Mouse (Mus musculus) B cell, adult 2 months (primary cell): Measurements from ENCODE around the gene Mrpl24.

ENCODE experiments used
- DNase-seq, 2 experiments: peaks; one replicate each; pipeline ENCODE4 v3.0.0; 2022

Gene Mrpl24

DNA sequence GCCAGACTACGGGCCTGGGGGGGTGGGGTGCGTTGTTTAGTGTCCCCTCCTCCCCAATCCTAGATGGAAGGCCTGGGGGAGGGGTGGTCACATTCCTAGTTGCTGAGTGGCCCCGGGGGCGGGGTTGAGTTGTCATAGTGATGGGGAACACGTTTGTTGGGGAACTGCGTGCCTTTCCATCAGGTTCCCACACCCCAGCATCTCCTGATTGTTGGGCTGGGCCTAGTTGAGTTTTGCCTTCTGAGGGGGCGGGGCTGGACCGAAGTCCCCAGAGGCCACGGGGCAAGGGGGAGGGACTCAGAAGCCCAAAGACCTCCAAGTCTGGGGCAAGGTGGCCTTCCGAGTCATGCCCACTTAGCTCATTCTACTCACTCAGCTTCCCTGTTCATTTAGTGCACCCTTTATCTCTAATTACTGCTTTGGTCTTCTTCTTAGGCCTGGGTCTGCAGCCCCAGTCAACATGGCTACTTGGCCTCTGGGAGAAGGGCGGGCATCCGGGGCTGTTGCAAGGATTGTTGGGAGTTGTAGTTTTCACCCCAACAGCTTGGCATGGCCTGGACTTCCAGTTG is 8.6 kb upstream of the Mrpl24 start:
- DNase-seq = peak; percentile 48 to 49

DNA sequence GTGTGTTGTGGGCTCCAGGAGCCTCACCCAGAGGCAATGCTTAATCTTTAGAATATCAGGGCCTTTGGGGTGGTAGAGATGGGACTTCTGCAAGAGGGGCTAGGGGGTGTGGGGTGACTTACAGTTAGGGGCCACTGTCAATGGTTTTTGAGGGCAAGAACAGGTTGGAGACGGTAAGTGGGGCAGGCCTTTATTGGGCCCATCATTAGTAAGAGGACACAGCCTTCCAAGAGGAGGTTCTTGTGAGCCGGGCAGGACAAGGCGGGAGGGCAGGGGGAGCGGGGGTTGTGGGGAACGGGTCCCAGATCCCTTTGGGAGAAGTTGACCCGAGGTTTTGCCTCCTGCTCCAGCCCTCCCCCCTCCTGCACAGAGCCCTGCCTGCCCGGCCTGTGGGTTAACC is 5.8 kb upstream of the Mrpl24 start:
- no peak for DNase-seq

- DNase-seq = no peak
Measured at GRCm38 (mm10) chr3:87913891-87914290, 5.4 kb upstream of the Mrpl24 start.

DNA sequence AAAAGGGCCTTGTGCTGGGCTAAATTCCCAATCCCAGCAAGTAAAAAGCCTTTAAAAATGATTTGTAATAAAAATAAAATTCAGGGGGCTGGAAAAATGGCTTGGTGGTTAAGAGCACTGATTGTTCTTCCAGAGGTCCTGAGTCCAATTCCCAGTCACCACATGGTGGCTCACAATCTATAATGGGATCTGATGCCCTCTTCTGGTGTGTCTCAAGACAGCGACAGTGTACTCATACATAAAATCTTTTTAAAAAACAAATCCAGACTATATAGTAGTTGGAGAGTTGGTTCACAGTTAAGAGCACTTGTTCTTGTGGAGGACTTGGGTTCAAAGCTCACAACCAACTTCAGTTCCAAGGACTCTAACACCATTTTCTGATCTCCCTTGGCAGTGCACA is 2.3 kb upstream of the Mrpl24 start:
- DNase-seq = no peak

DNA sequence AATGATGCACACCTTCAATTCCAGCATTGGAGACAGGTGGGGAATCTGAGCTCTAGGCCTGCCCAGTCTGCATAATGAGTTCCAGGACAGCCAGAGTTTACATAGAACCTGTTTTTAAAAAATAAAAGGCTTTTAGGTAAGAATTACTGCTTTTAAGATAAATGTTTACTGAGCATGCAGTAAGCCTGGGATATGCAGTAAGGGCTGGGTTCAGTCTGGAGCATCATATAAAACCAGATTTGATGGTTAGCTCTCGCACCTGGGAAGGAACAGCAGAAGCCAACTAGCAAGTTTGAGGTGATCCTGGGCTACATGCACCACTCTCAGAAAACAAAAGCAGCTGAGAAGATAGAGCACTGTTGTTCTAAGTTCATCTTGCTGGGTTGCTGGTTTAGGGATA is 755 bp upstream of the Mrpl24 start:
- no peak for DNase-seq

DNA sequence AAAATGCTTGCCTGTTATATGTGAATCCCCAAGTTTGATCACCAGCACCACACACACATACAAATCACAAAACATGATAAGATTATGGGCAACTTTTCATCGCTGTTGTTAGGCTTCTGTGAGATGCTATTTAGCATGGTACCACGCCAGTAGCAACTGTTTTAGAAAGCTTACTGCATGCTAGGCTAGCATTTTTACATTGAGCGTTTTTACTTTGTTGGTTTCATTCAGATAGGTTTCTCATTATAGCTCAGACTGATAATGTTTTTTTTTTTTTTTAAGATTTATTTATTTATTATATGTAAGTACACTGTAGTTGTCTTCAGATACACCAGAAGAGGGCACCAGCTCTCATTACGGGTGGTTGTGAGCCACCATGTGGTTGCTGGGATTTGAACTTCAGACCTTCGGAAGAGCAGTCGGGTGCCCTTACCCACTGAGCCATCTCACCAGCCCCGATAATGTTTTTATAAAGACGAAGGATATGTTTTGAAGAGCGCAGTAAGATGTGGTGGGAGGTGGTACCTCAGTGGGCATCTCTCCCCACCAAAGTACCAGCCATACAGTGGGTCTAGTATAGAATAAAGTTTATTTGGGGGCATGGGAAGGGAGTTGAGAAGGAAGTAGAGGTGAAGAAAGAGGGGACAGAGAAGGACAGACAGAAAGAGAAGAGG is 1.1 kb downstream of the Mrpl24 start:
- DNase-seq = no peak

- no peak for DNase-seq
Measured at GRCm38 (mm10) chr3:87924996-87925395, 5.7 kb downstream of the Mrpl24 start.

DNA sequence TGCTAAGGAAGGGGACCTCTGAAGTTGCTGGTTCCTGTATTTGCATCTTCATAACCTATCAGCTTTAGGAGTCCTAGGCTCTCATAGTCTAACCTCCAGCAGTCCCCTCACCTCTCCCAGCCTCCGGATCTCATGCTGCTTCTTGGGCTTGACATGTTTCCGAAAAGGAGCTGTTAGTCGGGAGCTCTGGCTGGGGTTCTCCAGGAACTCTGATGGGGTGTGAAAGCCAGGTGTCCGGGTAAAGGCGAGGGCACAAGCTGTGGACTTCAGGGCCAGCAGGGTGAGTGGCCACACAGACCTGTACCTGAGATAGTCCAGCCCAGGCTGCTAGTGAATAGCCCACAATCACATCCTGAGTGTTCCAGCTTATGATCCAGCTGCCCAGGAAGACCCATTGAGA is 8.1 kb downstream of the Mrpl24 start:
- no peak for DNase-seq

GRCm38 (mm10) chr3:87929341-87930077 is 10.2 kb downstream of the Mrpl24 start:
- no peak for DNase-seq

GRCm38 (mm10) chr3:87930078-87930795 is 10.9 kb downstream of the Mrpl24 start, which contains the start of the genes Isg20l2 and Rrnad1:
TSS of gene Isg20l2 (plus strand) at chr3:87930314.
TSS of gene Rrnad1 (minus strand) at chr3:87930717.
- DNase-seq = peak; percentile 95 to 96

DNA sequence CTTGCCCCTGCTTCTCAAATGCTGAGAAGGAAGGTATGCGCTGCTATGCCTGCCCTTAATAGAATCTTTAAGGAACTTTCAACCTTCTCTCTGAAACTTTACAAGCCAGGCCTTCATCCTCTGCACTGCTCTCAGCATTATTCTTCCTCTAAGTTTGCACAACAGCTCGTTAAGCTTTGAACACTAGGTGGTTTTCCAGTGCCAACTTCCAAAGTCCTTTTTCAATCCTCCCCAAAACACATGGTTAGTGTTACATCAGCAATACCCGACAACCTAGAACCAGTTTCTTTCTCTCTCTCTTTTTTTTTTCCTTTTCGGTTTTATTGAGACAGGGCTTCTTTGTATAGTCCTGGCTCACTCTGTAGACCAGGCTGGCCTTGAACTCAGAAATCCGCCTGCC is 14.7 kb downstream of the Mrpl24 start:
- DNase-seq = no peak

GRCm38 (mm10) chr3:87934501-87934900 is 15.2 kb downstream of the Mrpl24 start:
- no peak for DNase-seq

GRCm38 (mm10) chr3:87935201-87935600 is 15.9 kb downstream of the Mrpl24 start:
- no peak for DNase-seq

GRCm38 (mm10) chr3:87935776-87936175 is 16.5 kb downstream of the Mrpl24 start:
- peak; percentile 74 to 76 for DNase-seq

DNA sequence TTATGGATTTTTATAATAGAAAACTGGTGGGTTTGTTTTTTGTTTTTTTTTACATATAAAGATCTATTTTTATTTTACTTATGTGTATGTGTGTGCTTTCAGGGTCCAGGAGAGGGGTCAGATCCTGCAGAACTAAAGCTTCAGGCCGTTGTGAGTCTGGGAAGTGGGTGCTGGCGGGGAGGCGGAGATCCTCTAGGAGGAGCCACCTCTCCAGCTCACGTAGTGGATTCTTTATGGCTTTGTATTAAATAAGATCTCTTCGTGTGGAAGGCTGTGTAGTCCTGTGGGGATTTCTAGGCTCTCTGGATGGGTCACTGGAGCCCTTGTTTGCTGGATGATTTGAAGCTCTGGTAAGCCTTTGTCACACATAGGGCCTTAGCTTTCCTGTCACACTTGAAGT is 21.3 kb downstream of the Mrpl24 start:
- no peak for DNase-seq

- DNase-seq = no peak
Measured at GRCm38 (mm10) chr3:87942471-87942870, 23.2 kb downstream of the Mrpl24 start.

DNA sequence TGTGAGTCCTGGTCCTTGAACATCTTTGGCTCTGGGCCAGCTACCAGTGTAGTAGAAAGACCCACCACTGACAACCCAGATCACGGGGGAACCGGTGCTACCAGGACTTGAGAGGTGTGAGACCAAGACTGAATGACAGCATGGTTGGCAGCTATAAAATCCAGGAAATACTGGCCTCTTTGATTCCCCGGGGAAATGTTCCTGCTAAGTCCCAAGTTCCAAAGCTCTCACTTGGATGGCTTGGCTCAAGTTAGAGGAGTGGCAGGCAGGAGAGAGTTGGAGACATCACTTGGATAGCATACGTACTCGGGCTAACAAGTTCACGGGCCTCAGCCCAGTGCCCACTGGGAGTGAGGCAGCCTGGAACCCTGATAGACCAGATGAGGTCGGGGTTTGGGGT is 24.3 kb downstream of the Mrpl24 start:
- no peak for DNase-seq

DNA sequence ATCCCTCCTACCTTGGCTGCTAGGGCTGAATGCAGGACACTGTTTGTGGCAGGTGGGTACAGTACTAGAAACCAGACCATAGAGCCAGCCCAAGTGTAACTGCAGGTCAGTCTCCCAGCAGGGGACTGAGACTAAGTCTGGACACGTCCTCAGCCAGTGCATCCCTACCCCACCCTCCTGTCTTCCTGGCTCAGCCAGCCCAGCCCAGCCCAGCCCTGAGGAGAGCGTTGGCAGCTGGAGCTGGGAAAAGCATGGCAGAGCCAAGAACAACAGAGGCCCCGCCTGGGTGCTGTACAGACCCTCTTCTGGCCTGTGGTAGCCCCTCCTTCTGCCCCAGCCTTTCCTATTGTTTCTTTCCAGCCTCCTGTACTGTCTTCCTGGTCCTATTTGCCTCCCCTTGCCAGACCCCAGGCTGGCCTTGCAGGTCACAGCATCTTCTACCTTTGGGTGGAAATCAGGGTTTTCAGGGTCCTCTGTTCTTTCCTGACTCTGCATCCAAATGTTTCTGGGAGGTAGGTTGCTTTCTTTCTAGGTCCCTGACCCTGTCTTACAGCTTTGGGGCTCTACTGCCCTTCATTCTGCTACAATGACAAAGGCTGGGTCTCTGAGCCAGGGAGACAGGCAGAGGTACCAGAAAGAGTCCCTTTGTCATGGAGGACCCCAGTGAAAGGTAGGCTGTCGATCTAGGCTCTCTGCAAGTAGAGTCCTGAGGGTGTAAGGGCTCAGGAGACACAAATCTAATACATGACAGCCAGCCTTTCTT is 25.7 kb downstream of the Mrpl24 start:
- no peak for DNase-seq

DNA sequence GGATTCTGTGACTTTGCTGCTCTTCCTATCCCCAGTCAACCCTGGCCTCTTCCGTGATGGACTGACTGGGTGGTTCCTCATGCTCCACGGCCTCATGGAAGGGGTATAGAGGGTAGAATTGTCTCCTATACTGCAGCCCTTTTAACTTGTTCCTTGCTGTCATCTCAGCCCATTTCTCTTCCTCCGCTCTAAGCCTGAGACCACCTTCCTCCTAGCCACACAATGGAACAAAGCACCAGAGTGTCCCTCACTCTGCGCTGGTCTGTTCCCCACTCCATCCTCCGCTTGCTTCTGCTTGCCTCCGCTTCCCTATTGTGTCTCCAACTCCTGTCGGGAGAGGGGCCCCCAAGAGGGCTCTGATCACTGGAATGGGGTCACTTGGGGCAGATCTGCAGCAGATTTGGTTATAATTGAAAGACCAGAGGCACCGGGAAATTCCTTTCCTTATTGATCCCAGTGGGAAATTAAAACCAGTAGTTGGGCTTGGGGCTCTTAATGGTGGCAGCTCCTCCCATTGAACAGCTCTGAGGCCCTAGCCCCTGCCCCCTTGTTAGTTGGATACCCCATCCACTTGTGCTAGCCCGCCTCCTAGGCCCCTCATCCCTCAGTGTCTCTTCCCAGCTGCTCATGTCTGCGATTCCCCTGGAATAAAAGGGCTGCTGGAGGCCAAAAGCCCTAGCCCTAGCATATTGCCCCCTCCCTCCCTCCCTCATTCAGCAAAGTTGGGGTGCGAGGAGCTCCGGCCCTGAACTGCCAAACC is 26.7 kb downstream of the Mrpl24 start:
- no peak for DNase-seq

DNA sequence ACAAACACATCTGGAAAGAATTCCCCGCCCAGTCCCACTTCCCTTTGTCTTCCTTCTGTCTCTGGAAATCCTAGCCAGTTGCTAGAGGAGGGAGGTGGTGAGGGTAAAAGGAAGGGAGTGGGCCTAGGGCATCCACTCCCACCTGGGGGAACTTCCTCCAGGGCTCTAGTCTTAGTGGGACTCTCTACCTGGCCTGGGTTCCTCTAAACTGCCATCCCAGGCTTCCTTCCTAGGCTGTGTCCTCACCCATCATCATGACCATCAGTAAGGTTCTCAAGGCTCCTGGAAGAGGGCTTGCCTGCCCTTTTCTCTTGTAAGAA is 27.2 kb downstream of the Mrpl24 start:
- DNase-seq = no peak

- peak; percentile 34 to 38 for DNase-seq
Measured at GRCm38 (mm10) chr3:87947056-87947810, 27.9 kb downstream of the Mrpl24 start.
